Mouse (Mus musculus) erythroblast, embryonic 14.5 days (primary cell): ENCODE data around the gene Prnd. TPM values are rescaled to one million over a fixed set of nuclear protein-coding genes. Genes with fewer than 3 reads are reported as not detected.

Experiments
- H3K27me3 ChIP-seq: 2 replicates; pipeline ENCODE4 v1.6.1; 2012; ENCODE audit warnings: inconsistent platforms; ENCODE audit not compliant: control insufficient read depth
- H3K36me3 ChIP-seq: 2 replicates; pipeline ENCODE4 v1.6.1; 2012; ENCODE audit warnings: mild to moderate bottlenecking, inconsistent platforms; ENCODE audit not compliant: control insufficient read depth
- H3K4me1 ChIP-seq: 2 replicates; pipeline ENCODE4 v1.6.1; 2012; ENCODE audit warnings: inconsistent platforms; ENCODE audit not compliant: control insufficient read depth
- H3K4me3 ChIP-seq: replicated peaks from 2 replicates; pipeline ENCODE3; 2012; ENCODE audit warnings: moderate library complexity, mild to moderate bottlenecking, inconsistent platforms
- H3K9me3 ChIP-seq: 2 replicates; pipeline ENCODE4 v1.6.1; 2012; ENCODE audit warnings: low read length, inconsistent platforms, mixed read lengths; ENCODE audit not compliant: control insufficient read depth
- GATA1 ChIP-seq: IDR thresholded peaks from 2 replicates; pipeline ENCODE4 v1.6.1; 2012; ENCODE audit warnings: low read length, inconsistent platforms, mixed read lengths
- TAL1 ChIP-seq: IDR thresholded peaks from 3 replicates; pipeline ENCODE4 v1.6.1; 2012; ENCODE audit warnings: low read length, inconsistent platforms, mixed read lengths
- polyA plus RNA-seq: library from polyadenylated mRNA; stranded (reverse); fragments of >175 nt; gene quantifications from 2 replicates; pipeline ENCODE4 v1.2.3, GENCODE M21; 2012

Prnd gene
- polyA plus RNA-seq, 1 experiment = not detected

DNA sequence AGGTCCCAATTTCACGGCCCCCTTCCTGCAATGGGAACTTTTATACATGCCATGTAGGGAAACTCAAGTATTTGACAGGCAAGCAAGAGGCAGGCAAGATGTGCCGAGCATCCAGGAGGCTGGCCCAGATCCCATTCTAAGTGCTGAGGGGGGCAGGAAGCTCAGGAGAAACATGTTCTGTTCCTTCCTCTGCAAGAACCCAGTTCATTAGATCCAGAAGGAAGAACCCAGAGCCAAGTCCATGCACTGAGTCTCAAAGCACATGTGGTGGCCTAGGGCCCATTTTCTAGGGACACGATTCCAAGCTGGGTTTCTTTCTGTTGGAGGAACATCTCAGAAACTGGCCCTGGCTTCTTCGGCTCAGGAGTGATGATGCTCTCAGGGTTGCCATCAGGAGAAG is 54.8 kb downstream of the Prnd start:
- Histone ChIP-seq H3K4me3 (no peak overlapping the region), H3K9me3 (no peaks in the 10 kb centered on the region), H3K4me1 (no peaks in the 10 kb centered on the region), H3K36me3 (no peaks in the 10 kb centered on the region), H3K27me3 (no peaks in the 10 kb centered on the region)
- no peak for TF ChIP-seq GATA1
- TF ChIP-seq TAL1 = no peak

Other genes starting within 250 kb of the Prnd start
- gene Erv3, start 91.1 kb upstream of the Prnd start, polyA plus RNA-seq = not detected in 2 replicates
- 3.8 and 4.8 TPM in 2 replicates for gene Prnp, start 40.9 kb upstream of the Prnd start, polyA plus RNA-seq
- gene Prn, start 40.9 kb upstream of the Prnd start, polyA plus RNA-seq = not detected in 2 replicates
- gene Rassf2, start 79.4 kb downstream of the Prnd start, polyA plus RNA-seq = under 0.01 and 0.06 TPM in 2 replicates
- gene Slc23a2, start 194.2 kb downstream of the Prnd start, polyA plus RNA-seq = not detected in 2 replicates